ENCODE assay signal across 22 mouse cellular contexts in the genomic region with DNA sequence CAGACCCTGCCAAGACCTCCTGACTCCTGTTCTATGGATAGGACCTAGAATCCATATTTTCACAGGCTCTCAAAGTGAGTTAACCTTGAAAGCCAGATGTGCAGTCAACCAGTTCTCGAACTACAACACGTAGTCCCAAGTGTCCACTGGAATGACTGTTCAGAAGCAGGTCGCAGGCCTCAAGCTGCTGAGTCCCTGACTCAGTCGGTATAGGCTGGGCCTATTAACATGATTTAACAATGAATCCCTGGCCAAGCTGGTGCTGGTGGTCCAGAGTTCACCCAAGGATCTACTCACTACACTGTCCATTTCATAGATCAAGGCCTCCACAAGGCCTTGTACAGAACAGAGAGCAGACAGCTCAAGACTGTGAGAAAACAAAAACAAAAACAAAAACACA.
"Had no signal": no experiment of that assay in that cellular context is flagged by ENCODE, and none has a peak within 500 bp of the region (broad histone marks: within the 10 kb centered on the region; RNA-seq: fewer than 3 reads in every experiment).

No protein-coding gene starts in this region.

- H3K9ac ChIP-seq: kidney, embryonic 15.5 days; limb, embryonic 15.5 days; liver, embryonic 14.5 days; liver, postnatal 0 days; lung, embryonic 14.5 days; midbrain, embryonic 13.5 days; stomach, embryonic 15.5 days had no signal

- H3K9me3 ChIP-seq: kidney, embryonic 15.5 days; limb, embryonic 15.5 days; midbrain, embryonic 13.5 days; stomach, embryonic 15.5 days had no signal

- DNase-seq: kidney, adult 11 months; kidney, adult 8-10 months; kidney, postnatal 10 days; kidney, postnatal 36 days; layer of hippocampus, postnatal 36 days; liver, postnatal 0 days; lung, embryonic 14.5 days; right cerebral cortex, adult 18-20 months; right cerebral cortex, postnatal 14 days; right cerebral cortex, postnatal 4 days; thymus, adult 18-20 months; thymus, postnatal 36 days had no signal

- H3K27me3 ChIP-seq: kidney, embryonic 15.5 days; limb, embryonic 15.5 days; midbrain, embryonic 13.5 days; stomach, embryonic 15.5 days had no signal

- H3K4me1 ChIP-seq: midbrain, embryonic 13.5 days had no signal

- H3K36me3 ChIP-seq: kidney, embryonic 15.5 days; limb, embryonic 15.5 days; midbrain, embryonic 13.5 days; stomach, embryonic 15.5 days had no signal

- H3K27ac ChIP-seq: kidney, embryonic 15.5 days; left cerebral cortex, adult 2 months; liver, embryonic 14.5 days; macrophage; midbrain, embryonic 13.5 days; stomach, embryonic 15.5 days had no signal

- H3K4me3 ChIP-seq: kidney, embryonic 15.5 days; left cerebral cortex, adult 2 months; limb, embryonic 15.5 days; midbrain, embryonic 13.5 days; stomach, embryonic 15.5 days had no signal

- H3K4me2 ChIP-seq: kidney, embryonic 15.5 days; limb, embryonic 15.5 days; liver, embryonic 11.5 days; lung, embryonic 14.5 days; midbrain, embryonic 13.5 days; stomach, embryonic 15.5 days had no signal

- ATAC-seq: liver, postnatal 0 days; lung, postnatal 0 days; midbrain, embryonic 13.5 days; midbrain, embryonic 16.5 days had no signal
